Mouse (Mus musculus): ENCODE measurements at regions not wholly inside any gene's neighbourhood (a gene's known extent, or its start where the extent isn't known, plus 50 kb on each side); places are given as distances from the start of the nearest gene placed in this dataset.

GRCm38 (mm10) chr7:75063816-75064215 lies 245.2 kb downstream of the Sv2b start:
- no peak for DNase-seq (ENCODE audit: low read depth)

GRCm38 (mm10) chr7:75050231-75050630 lies 258.8 kb downstream of the Sv2b start:
- DNase-seq (ENCODE audit: low read depth): no peak

- DNase-seq (ENCODE audit: low read depth): no peak
Measured at GRCm38 (mm10) chr7:75049751-75050150, 259.3 kb downstream of the Sv2b start.

GRCm38 (mm10) chr7:75048822-75049221 lies 260.2 kb downstream of the Sv2b start:
- DNase-seq (ENCODE audit: low read depth): no peak

GRCm38 (mm10) chr7:75047827-75048226 lies 261.2 kb downstream of the Sv2b start:
- no peak for DNase-seq (ENCODE audit: low read depth)

GRCm38 (mm10) chr7:75040871-75041270 lies 268.2 kb downstream of the Sv2b start:
- DNase-seq (ENCODE audit: low read depth): no peak

GRCm38 (mm10) chr7:75026191-75026590 lies 282.9 kb downstream of the Sv2b start:
- DNase-seq (ENCODE audit: low read depth): no peak

GRCm38 (mm10) chr7:75021966-75022365 lies 287.1 kb downstream of the Sv2b start:
- DNase-seq (ENCODE audit: low read depth): no peak

GRCm38 (mm10) chr7:75018640-75019039 lies 290.4 kb downstream of the Sv2b start:
- no peak for DNase-seq (ENCODE audit: low read depth)

- DNase-seq (ENCODE audit: low read depth): no peak
Measured at GRCm38 (mm10) chr7:75008481-75008880, 300.6 kb downstream of the Sv2b start.

- no peak for DNase-seq (ENCODE audit: low read depth)
Measured at GRCm38 (mm10) chr7:74990198-74990597, 318.9 kb downstream of the Sv2b start.

- no peak for DNase-seq (ENCODE audit: low read depth)
Measured at GRCm38 (mm10) chr7:74979479-74979878, 329.6 kb downstream of the Sv2b start.

GRCm38 (mm10) chr7:74975986-74976385 lies 333.1 kb downstream of the Sv2b start:
- no peak for DNase-seq (ENCODE audit: low read depth)

GRCm38 (mm10) chr7:74974448-74974847 lies 334.6 kb downstream of the Sv2b start:
- DNase-seq (ENCODE audit: low read depth): no peak

- no peak for DNase-seq (ENCODE audit: low read depth)
Measured at GRCm38 (mm10) chr7:74944421-74945098, 364.5 kb downstream of the Sv2b start.

GRCm38 (mm10) chr7:74942917-74943316 lies 366.1 kb downstream of the Sv2b start:
- DNase-seq (ENCODE audit: low read depth): no peak

GRCm38 (mm10) chr7:74942146-74942545 lies 366.9 kb downstream of the Sv2b start:
- DNase-seq (ENCODE audit: low read depth): no peak

GRCm38 (mm10) chr7:74929142-74929829 lies 374.7 kb upstream of the Slco3a1 start:
- DNase-seq (ENCODE audit: low read depth): no peak

GRCm38 (mm10) chr7:74928226-74928927 lies 373.8 kb upstream of the Slco3a1 start:
- no peak for DNase-seq (ENCODE audit: low read depth)

GRCm38 (mm10) chr7:74926729-74927128 lies 372.1 kb upstream of the Slco3a1 start:
- no peak for DNase-seq (ENCODE audit: low read depth)

GRCm38 (mm10) chr7:74924156-74924555 lies 369.6 kb upstream of the Slco3a1 start:
- DNase-seq (ENCODE audit: low read depth): no peak

GRCm38 (mm10) chr7:74908311-74908962 lies 353.9 kb upstream of the Slco3a1 start:
- no peak for DNase-seq (ENCODE audit: low read depth)

- no peak for DNase-seq (ENCODE audit: low read depth)
Measured at GRCm38 (mm10) chr7:74907391-74907790, 352.8 kb upstream of the Slco3a1 start.

Data from naive thymus-derived CD4-positive, alpha-beta T cell, adult 2 months (primary cell).